Mouse (Mus musculus) testis, adult 2 months (tissue): ENCODE measurements around the gene Grifin.

Experiments
- CTCF ChIP-seq: fragments of 200-500 bp; IDR thresholded peaks from 2 replicates; pipeline ENCODE4 v1.5.1; 2012; ENCODE audit warnings: low read depth, mild to moderate bottlenecking, inconsistent platforms, low read length, moderate library complexity; ENCODE audit not compliant: control insufficient read depth, insufficient read depth, insufficient replicate concordance
- POLR2A ChIP-seq: fragments of 200-500 bp; IDR thresholded peaks from 2 replicates; pipeline ENCODE4 v1.6.1; 2012; ENCODE audit warnings: low read depth, mild to moderate bottlenecking, inconsistent platforms, low read length, moderate library complexity; ENCODE audit not compliant: control insufficient read depth

DNA sequence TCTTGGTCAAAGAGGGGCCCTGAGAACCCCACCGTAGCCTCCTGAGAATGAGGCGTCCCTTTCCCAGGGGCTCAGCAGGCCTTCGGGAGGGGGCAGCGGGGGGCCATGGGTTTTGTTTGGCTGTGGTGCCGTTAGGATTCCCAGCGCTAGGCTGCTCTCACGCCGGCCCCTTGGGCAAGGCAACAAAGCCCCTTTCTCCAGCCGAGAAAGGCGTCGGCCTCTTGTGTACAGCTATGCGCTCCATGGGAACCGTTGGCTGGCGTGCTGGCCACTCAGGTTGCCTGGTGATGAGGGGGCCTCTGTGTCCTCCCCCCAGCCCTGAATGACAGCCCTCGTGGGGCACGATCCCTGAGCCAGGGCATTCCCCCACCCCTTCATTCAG lies 43.8 kb upstream of the Grifin start:
- TF ChIP-seq CTCF, result no peak
- no peak for TF ChIP-seq POLR2A
